Mouse (Mus musculus) hindbrain, embryonic 13.5 days (tissue): ENCODE measurements around the gene Pdss2. TPM values are rescaled to one million over a fixed set of nuclear protein-coding genes. Genes with fewer than 3 reads are reported as not detected.

Experiments used
- polyA plus RNA-seq: library from polyadenylated mRNA; unstranded; fragments of >200 nt; fragmentation: Nextera tagmentation; extraction: Ambion mirVana; gene quantifications from 2 replicates; pipeline ENCODE4 v1.2.1, GENCODE M21; 2015

Gene Pdss2
- polyA plus RNA-seq, 1 experiment from 2014 or later, result 16.0 TPM

Other genes starting within 250 kb of the Pdss2 start
- 12.2 and 13.2 TPM in 2 replicates for gene Sobp, start 47.0 kb upstream of the Pdss2 start, polyA plus RNA-seq
- 2.7 and 2.8 TPM in 2 replicates for gene 9030612E09Rik, start 46.8 kb upstream of the Pdss2 start, polyA plus RNA-seq